Mouse (Mus musculus) liver, embryonic 13.5 days (tissue): ENCODE measurements around the gene Rplp2. TPM values are rescaled to one million over a fixed set of nuclear protein-coding genes. Genes with fewer than 3 reads are reported as not detected.

Source experiments
- ATAC-seq: fragments of 200-750 bp; cut with Nextera tagmentation; 2 replicates; pipeline ENCODE4 v1.8.0; 2017; ENCODE audit warnings: low read depth, mild to moderate bottlenecking, moderate number of reproducible peaks, moderate library complexity
- DNase-seq: peaks from one replicate; pipeline ENCODE4 v3.0.0; 2022
- H3K27ac ChIP-seq: fragments of 300-500 bp; sonication (generic); 2 replicates; pipeline ENCODE4 v1.5.1; 2015; ENCODE audit warnings: moderate library complexity, mild to moderate bottlenecking, inconsistent platforms
- H3K27me3 ChIP-seq: fragments of 300-500 bp; sonication (generic); 2 replicates; pipeline ENCODE4 v1.6.1; 2015; ENCODE audit warnings: mild to moderate bottlenecking, inconsistent platforms
- H3K36me3 ChIP-seq: fragments of 300-500 bp; sonication (generic); 2 replicates; pipeline ENCODE4 v1.6.1; 2015; ENCODE audit warnings: mild to moderate bottlenecking, inconsistent platforms
- H3K4me1 ChIP-seq: fragments of 300-500 bp; sonication (generic); replicated peaks from 2 replicates; pipeline ENCODE4 v1.6.1; 2015; ENCODE audit warnings: inconsistent platforms
- H3K4me2 ChIP-seq: fragments of 300-500 bp; sonication (generic); 2 replicates; pipeline ENCODE4 v1.6.1; 2015; ENCODE audit warnings: inconsistent platforms, mild to moderate bottlenecking, moderate library complexity
- H3K4me3 ChIP-seq: fragments of 300-500 bp; sonication (generic); replicated peaks from 2 replicates; pipeline ENCODE4 v1.5.1; 2015; ENCODE audit warnings: mild to moderate bottlenecking, inconsistent platforms
- H3K9ac ChIP-seq: fragments of 300-500 bp; sonication (generic); 2 replicates; pipeline ENCODE4 v1.6.1; 2015; ENCODE audit warnings: mild to moderate bottlenecking, inconsistent platforms
- H3K9me3 ChIP-seq: fragments of 300-500 bp; sonication (generic); replicated peaks from 2 replicates; pipeline ENCODE4 v1.6.1; 2016; ENCODE audit warnings: inconsistent platforms
- WGBS: fragments of 180-500 bp; shearing (Covaris S2); methylation state at CpG from one replicate; pipeline ENCODE4 v1.1.7; 2015; ENCODE audit not compliant: insufficient replicate concordance; 5-methylcytosine and 5-hydroxymethylcytosine counted together
- polyA plus RNA-seq: library from polyadenylated mRNA; unstranded; fragments of >200 nt; fragmentation: Nextera tagmentation; extraction: Ambion mirVana; gene quantifications from 2 replicates; pipeline ENCODE4 v1.2.1, GENCODE M21; 2015

Rplp2 gene
- polyA plus RNA-seq, 1 experiment from 2014 or later, result 1,240 TPM

DNA sequence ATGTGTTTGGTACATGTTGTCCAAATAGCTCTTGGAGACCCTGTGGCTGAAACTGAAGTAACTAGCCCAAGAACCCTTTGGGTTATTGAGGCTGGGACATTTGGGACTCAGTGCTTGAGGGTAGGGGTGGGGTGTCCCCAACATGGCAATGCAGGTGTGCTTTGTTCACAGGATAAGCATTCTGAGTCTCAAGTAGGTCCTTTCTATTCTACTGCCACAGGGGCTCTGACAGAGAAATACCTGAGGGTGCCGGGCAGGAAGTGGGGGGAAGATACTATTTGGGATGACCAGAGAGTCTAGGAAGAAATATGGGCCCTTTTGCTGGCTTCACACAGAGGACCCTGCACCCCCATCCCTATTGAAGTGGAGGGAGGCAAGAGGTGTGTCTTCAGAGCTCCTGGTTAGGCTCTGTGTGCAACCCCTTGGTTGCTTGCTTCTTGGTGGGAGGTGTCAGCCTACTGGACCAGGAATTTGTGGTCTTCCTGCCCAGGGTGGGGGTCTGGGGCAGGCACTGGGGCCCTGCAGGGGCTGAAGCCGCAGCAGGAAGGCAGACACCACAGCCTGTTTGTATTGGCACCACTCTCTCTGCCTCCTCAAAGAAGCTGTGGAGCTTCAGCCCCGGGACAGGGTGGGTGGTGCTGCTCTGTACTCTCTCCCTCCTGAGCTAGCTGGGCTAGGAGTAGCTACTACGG, 30.6 kb downstream of the Rplp2 start:
- Histone ChIP-seq H3K4me1 (peaks cover 79% of the 10 kb centered on the region), H3K9ac (peak overlapping the region; percentile 87), H3K4me3 (peak overlapping the region; percentile 10; the same call in 1 of the 2 replicates), H3K27ac (peak overlapping the region; percentile 87), H3K4me2 (peak overlapping the region; percentile 95), H3K36me3 (peaks cover 2% of the 10 kb centered on the region), H3K27me3 (peaks cover 20% of the 10 kb centered on the region), H3K9me3 (no peaks in the 10 kb centered on the region)
- WGBS, result 19% methylated on average over 4 of the region's 4 CpGs
- DNase-seq (no peak), ATAC-seq (no peak)

DNA sequence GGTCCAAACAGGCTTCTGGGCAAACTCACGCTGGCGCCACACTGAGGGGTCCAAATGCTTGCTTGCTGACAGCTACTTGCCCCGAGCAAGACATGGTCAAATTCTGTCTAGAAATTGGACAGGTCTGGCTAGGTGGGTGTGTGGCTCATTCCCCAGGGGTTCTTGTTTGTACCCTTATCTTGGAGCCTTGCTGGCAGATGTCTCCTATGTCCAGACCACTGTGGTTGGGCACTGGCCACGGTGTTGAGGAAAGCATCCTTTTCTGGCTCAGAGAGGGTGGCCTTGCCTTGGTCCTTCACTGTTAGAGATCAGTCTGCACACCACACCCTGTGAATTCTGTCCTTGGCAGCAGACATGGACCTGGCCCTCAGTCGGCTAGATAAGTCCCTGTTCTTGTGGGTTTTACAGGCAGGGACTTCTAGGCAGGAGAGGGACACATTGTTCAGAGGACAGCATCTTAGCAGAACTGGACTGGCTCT, 31.1 kb downstream of the Rplp2 start:
- peaks cover 77% of the 10 kb centered on the region for H3K4me1 ChIP-seq
- DNase-seq (no peak), ATAC-seq (no peak)
- H3K27ac ChIP-seq, result peak overlapping the region; percentile 87
- H3K36me3 ChIP-seq, result 0 out of 2 replicates have a peak, but pooled peaks cover under 1% of the 10 kb centered on the region
- WGBS, result 15% methylated on average over 5 of the region's 5 CpGs
- H3K9me3 ChIP-seq, result no peaks in the 10 kb centered on the region
- peak overlapping the region; percentile 87 for H3K9ac ChIP-seq
- H3K4me3 ChIP-seq, result peak overlapping the region; percentile 10; the same call in 1 of the 2 replicates
- peak overlapping the region; percentile 95 for H3K4me2 ChIP-seq
- peaks cover 25% of the 10 kb centered on the region for H3K27me3 ChIP-seq

DNA sequence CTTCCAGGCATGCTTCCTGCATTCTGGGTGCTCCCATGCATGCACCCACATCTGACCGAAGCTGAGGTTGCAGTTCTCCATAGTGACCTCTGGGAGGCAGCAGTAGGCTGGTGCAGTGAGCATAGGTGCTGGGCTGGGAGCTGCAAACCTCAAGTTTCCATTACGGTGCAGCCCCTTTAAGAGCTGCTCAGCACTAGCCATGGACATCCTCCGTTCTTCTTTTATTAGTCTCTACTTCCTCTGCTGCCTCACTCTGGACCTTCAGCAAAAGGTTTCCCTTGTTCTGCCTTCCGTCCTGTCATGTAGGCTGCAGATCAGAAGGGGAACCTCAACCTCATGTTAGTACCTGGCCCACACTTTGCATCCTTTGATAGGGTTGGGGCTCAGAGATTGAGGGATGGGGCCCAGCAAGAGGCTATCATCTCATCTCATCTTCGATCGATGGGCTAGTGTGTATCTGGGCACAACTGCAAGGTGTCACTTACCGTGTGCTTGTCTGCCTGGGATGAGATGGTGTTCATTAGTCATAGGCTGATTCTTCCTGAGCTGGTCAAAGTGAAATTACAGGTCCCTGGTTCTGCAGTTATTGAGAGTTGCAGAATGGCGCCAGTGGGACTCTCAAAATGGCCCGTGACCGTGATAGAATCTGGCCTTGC, 33.8 kb downstream of the Rplp2 start:
- Histone ChIP-seq H3K27me3 (peaks cover 28% of the 10 kb centered on the region), H3K4me1 (peaks cover 57% of the 10 kb centered on the region), H3K9ac (0 out of 2 replicates have a peak overlapping the region, but pooled peaks have one; percentile 44), H3K4me2 (peak overlapping the region; percentile 77), H3K4me3 (peak overlapping the region; percentile 55), H3K36me3 (peaks cover 3% of the 10 kb centered on the region; the same call in 1 of the 2 replicates), H3K9me3 (no peaks in the 10 kb centered on the region), H3K27ac (no peak overlapping the region)
- 9% methylated on average over 10 of the region's 10 CpGs for WGBS
- DNase-seq (peak; percentile 59), ATAC-seq (peak; percentile 48)

DNA sequence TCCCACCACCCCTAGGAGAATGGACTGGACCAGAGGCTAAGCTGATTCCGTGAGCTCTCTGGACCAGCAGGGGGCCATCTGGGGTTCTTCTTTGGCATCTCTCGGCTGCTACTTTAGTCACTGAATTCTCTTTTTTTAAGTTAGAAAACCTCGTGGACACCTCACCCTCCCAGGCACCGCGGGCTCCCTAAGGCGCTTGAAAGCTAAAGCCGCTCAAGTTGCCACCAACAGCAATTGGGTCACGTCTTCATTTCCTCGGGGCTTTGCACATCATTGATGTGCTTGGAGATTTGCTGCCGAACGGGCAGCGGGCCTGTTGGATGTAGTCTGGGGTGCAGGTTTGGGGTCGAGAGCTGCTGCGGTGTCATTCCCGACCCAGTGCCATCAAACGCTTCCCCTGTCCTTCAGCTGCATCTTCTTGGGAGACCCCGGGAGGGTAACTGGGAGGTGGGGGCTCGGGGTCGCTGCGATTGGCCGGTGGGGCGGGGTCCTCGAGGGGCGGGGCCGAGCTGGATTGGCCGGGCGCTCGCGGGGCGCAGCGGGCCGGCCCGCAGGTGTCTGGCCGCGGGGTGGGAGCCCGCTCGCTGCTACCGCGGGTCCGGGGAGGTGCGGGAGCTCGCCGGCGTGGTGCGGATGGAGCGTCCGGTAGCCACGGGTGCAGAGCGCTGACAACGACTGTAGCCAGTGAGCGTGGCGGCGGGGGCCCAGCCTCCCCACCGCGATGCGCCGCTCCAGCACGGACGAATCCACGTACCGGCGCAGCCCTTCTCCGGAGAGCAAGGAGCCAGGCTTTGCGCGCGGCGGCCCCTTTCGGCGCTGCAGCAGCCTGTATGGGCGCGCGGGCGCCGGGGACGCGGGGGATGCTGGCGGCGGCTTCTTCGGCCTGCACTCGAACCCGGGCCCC, 34.6 kb downstream of the Rplp2 start:
- Histone ChIP-seq H3K27me3 (peaks cover 28% of the 10 kb centered on the region), H3K9ac (peak overlapping the region; percentile 44), H3K4me3 (peak overlapping the region; percentile 55), H3K27ac (no peak overlapping the region), H3K4me2 (peak overlapping the region; percentile 77), H3K9me3 (no peaks in the 10 kb centered on the region), H3K36me3 (peaks cover 10% of the 10 kb centered on the region), H3K4me1 (peaks cover 50% of the 10 kb centered on the region)
- 5% methylated on average over 71 of the region's 81 CpGs for WGBS
- DNase-seq, result no peak
- ATAC-seq, result no peak

DNA sequence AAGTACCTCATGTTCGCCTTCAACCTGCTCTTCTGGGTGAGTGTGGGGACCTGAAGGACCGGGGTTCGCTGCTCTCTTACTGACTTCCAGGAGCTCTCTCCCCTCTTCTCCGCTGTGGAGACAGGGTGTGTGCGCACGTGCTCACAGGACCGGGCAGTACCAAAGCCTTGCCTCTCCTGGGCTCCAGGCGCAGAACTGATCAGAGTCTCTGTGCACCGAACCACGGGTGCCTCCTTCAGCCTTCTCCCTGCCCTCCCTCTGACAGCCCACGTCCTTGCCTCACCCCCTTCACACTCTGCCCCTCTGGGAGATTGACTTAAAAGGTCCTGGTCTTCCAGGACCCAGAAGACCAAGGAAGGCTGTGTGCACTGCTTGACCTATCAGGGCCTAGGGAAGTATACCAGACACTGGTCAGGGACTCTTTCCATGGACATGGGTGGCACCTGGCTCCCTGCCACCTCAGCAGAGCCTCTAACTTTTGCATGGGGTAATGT, 35.4 kb downstream of the Rplp2 start:
- peak overlapping the region; percentile 55 for H3K4me3 ChIP-seq
- H3K27me3 ChIP-seq, result peaks cover 28% of the 10 kb centered on the region
- H3K9ac ChIP-seq, result peak overlapping the region; percentile 44
- H3K4me1 ChIP-seq, result peaks cover 41% of the 10 kb centered on the region
- DNase-seq (no peak), ATAC-seq (no peak)
- no peak overlapping the region for H3K27ac ChIP-seq
- H3K36me3 ChIP-seq, result peaks cover 13% of the 10 kb centered on the region
- WGBS, result 47% methylated on average over 11 of the region's 11 CpGs
- no peaks in the 10 kb centered on the region for H3K9me3 ChIP-seq
- H3K4me2 ChIP-seq, result peak overlapping the region; percentile 77

DNA sequence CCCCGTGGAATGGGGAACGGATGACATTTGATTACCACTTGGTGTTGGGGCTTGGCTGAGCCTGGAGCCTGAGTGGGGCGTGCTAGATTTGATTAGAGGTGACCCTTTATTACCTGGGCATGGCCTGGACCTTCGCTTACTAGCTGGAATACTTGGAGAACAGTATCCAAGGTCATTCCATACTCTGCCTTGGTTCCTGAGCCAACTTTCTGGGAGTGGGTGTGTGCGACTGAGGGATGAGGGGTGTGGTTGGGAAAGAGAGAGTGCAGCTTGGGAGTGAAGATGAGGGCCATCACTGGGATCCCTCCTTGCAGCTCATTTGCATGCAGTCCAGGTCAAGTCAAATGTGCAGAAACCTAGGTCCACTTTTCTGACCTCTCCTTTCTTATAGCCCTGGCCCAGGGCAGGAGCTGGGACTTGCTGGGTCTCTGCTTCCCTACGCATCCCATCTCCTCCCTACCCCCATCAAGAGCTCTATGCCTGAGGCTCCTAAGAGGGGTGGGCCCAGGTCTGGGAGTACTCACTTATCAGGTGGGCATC, 36.0 kb downstream of the Rplp2 start:
- 70% methylated on average over 6 of the region's 6 CpGs for WGBS
- no peak for DNase-seq
- Histone ChIP-seq H3K27ac (no peak overlapping the region), H3K9ac (no peak overlapping the region), H3K9me3 (no peaks in the 10 kb centered on the region), H3K36me3 (peaks cover 17% of the 10 kb centered on the region), H3K4me2 (no peak overlapping the region), H3K27me3 (peaks cover 28% of the 10 kb centered on the region), H3K4me3 (no peak overlapping the region), H3K4me1 (peaks cover 35% of the 10 kb centered on the region)
- ATAC-seq, result no peak

GRCm38 (mm10) chr7:141484186-141485120, 37.3 kb downstream of the Rplp2 start:
- 79% methylated on average over 5 of the region's 5 CpGs for WGBS
- H3K36me3 ChIP-seq, result peaks cover 17% of the 10 kb centered on the region
- no peak overlapping the region for H3K27ac ChIP-seq
- no peak overlapping the region for H3K4me2 ChIP-seq
- peaks cover 28% of the 10 kb centered on the region for H3K27me3 ChIP-seq
- H3K9ac ChIP-seq, result no peak overlapping the region
- H3K4me3 ChIP-seq, result no peak overlapping the region
- H3K9me3 ChIP-seq, result no peaks in the 10 kb centered on the region
- no peak for DNase-seq
- peaks cover 29% of the 10 kb centered on the region for H3K4me1 ChIP-seq
- no peak for ATAC-seq

- 65% methylated on average over 2 of the region's 2 CpGs for WGBS
- H3K9me3 ChIP-seq, result no peaks in the 10 kb centered on the region
- H3K9ac ChIP-seq, result no peak overlapping the region
- H3K4me2 ChIP-seq, result no peak overlapping the region
- ATAC-seq (no peak), DNase-seq (no peak)
- peaks cover 28% of the 10 kb centered on the region for H3K27me3 ChIP-seq
- H3K4me1 ChIP-seq, result peaks cover 27% of the 10 kb centered on the region
- H3K4me3 ChIP-seq, result no peak overlapping the region
- H3K36me3 ChIP-seq, result peaks cover 20% of the 10 kb centered on the region
- H3K27ac ChIP-seq, result no peak overlapping the region
These were observed 38.0 kb downstream of the Rplp2 start for GRCm38 (mm10) chr7:141485186-141485585.

- no peak overlapping the region for H3K9ac ChIP-seq
- no peak overlapping the region for H3K4me2 ChIP-seq
- DNase-seq (no peak), ATAC-seq (no peak)
- 81% methylated on average over 2 of the region's 2 CpGs for WGBS
- peaks cover 28% of the 10 kb centered on the region for H3K27me3 ChIP-seq
- H3K9me3 ChIP-seq, result no peaks in the 10 kb centered on the region
- peaks cover 23% of the 10 kb centered on the region for H3K4me1 ChIP-seq
- no peak overlapping the region for H3K27ac ChIP-seq
- no peak overlapping the region for H3K4me3 ChIP-seq
- peaks cover 22% of the 10 kb centered on the region for H3K36me3 ChIP-seq
These were observed 38.4 kb downstream of the Rplp2 start for GRCm38 (mm10) chr7:141485606-141486005.

GRCm38 (mm10) chr7:141486239-141486638, 39.1 kb downstream of the Rplp2 start:
- no peaks in the 10 kb centered on the region for H3K9me3 ChIP-seq
- peaks cover 19% of the 10 kb centered on the region for H3K4me1 ChIP-seq
- H3K4me2 ChIP-seq, result no peak overlapping the region
- 90% methylated on average over 1 of the region's 1 CpGs for WGBS
- H3K27me3 ChIP-seq, result peaks cover 23% of the 10 kb centered on the region
- ATAC-seq (no peak), DNase-seq (no peak)
- H3K9ac ChIP-seq, result no peak overlapping the region
- peaks cover 28% of the 10 kb centered on the region for H3K36me3 ChIP-seq
- H3K4me3 ChIP-seq, result no peak overlapping the region
- H3K27ac ChIP-seq, result no peak overlapping the region
